Mouse (Mus musculus) thymus, postnatal 0 days (tissue): ENCODE results near the gene Cxcl10. TPM values are rescaled to one million over a fixed set of nuclear protein-coding genes. Genes with fewer than 3 reads are reported as not detected.
A peak's percentile ranks its signal among the peaks of the same experiment; 100 is the strongest.
"Not testable (repeated sequence)": the region's sequence is repeated elsewhere in the genome, so short reads cannot be mapped to it uniquely, and the experiment has no call there.

ENCODE experiments used
- DNase-seq: peaks from one replicate; pipeline ENCODE4 v3.0.0-alpha.2; 2015; ENCODE audit warnings: low spot score
- polyA plus RNA-seq: library from polyadenylated mRNA; unstranded; fragments of >200 nt; fragmentation: Nextera tagmentation; extraction: Ambion mirVana; gene quantifications from 2 replicates; pipeline ENCODE4 v1.2.1, GENCODE M21; 2015

Gene Cxcl10
- polyA plus RNA-seq, 1 experiment from 2014 or later, result 96.0 TPM

- no peak for DNase-seq
Measured at GRCm38 (mm10) chr5:92369151-92369994, 20.7 kb upstream of the Cxcl10 start.

GRCm38 (mm10) chr5:92368392-92368791 lies 19.7 kb upstream of the Cxcl10 start:
- no peak for DNase-seq

GRCm38 (mm10) chr5:92366565-92366964 lies 17.9 kb upstream of the Cxcl10 start:
- no peak for DNase-seq

GRCm38 (mm10) chr5:92365146-92365705 lies 16.5 kb upstream of the Cxcl10 start:
- DNase-seq, result no peak

- DNase-seq, result no peak
Measured at GRCm38 (mm10) chr5:92364011-92364410, 15.3 kb upstream of the Cxcl10 start.

- DNase-seq, result no peak
Measured at GRCm38 (mm10) chr5:92363179-92363578, 14.5 kb upstream of the Cxcl10 start.

- DNase-seq, result no peak
Measured at GRCm38 (mm10) chr5:92358767-92359455, 10.2 kb upstream of the Cxcl10 start.

GRCm38 (mm10) chr5:92358033-92358432 lies 9.3 kb upstream of the Cxcl10 start:
- no peak for DNase-seq

- DNase-seq, result peak; percentile 27
Measured at GRCm38 (mm10) chr5:92353517-92353916, 4.8 kb upstream of the Cxcl10 start.

GRCm38 (mm10) chr5:92352716-92353115 lies 4.0 kb upstream of the Cxcl10 start:
- not testable (repeated sequence) for DNase-seq

- DNase-seq, result no peak
Measured at GRCm38 (mm10) chr5:92349731-92350130, 1.0 kb upstream of the Cxcl10 start.

GRCm38 (mm10) chr5:92345006-92345405 lies 3.7 kb downstream of the Cxcl10 start:
- no peak for DNase-seq

- no peak for DNase-seq
Measured at GRCm38 (mm10) chr5:92340606-92341005, 8.1 kb downstream of the Cxcl10 start.

GRCm38 (mm10) chr5:92336743-92337142 lies 11.9 kb downstream of the Cxcl10 start:
- DNase-seq, result no peak

GRCm38 (mm10) chr5:92332359-92332840 lies 16.3 kb downstream of the Cxcl10 start:
- DNase-seq, result no peak

GRCm38 (mm10) chr5:92331635-92332338 lies 16.9 kb downstream of the Cxcl10 start, which contains the start of gene Art3:
Gene Art3, plus strand, starts transcription at chr5:92331827.
- DNase-seq, result no peak

GRCm38 (mm10) chr5:92331122-92331521 lies 17.6 kb downstream of the Cxcl10 start:
- no peak for DNase-seq

GRCm38 (mm10) chr5:92327929-92328328 lies 20.8 kb downstream of the Cxcl10 start, which contains the start of gene Cxcl9:
Gene Cxcl9, minus strand, starts transcription at chr5:92328079.
- no peak for DNase-seq

GRCm38 (mm10) chr5:92327367-92327766 lies 21.3 kb downstream of the Cxcl10 start:
- DNase-seq, result peak; percentile 7

GRCm38 (mm10) chr5:92323264-92323663 lies 25.4 kb downstream of the Cxcl10 start:
- DNase-seq, result no peak

GRCm38 (mm10) chr5:92322612-92323011 lies 26.1 kb downstream of the Cxcl10 start:
- DNase-seq, result no peak
